Mouse (Mus musculus) hindbrain, embryonic 10.5 days (tissue): ENCODE data around the gene Vezt. TPM values are rescaled to one million over a fixed set of nuclear protein-coding genes. Genes with fewer than 3 reads are reported as not detected.

Experiments
- DNase-seq: peaks from one replicate; pipeline ENCODE4 v3.0.0-alpha.2; 2017; ENCODE audit warnings: low spot score
- H3K27ac ChIP-seq: fragments of 300-500 bp; sonication (generic); 2 replicates; pipeline ENCODE4 v1.5.1; 2016; ENCODE audit warnings: mild to moderate bottlenecking, moderate library complexity
- H3K27me3 ChIP-seq: fragments of 300-500 bp; sonication (generic); 2 replicates; pipeline ENCODE4 v1.6.1; 2016; ENCODE audit warnings: mild to moderate bottlenecking; ENCODE audit not compliant: poor library complexity, insufficient read depth, severe bottlenecking
- H3K36me3 ChIP-seq: fragments of 300-500 bp; sonication (generic); 2 replicates; pipeline ENCODE4 v1.6.1; 2016; ENCODE audit warnings: mild to moderate bottlenecking, moderate library complexity
- H3K4me1 ChIP-seq: fragments of 300-500 bp; sonication (generic); replicated peaks from 2 replicates; pipeline ENCODE4 v1.6.1; 2016; ENCODE audit warnings: mild to moderate bottlenecking
- H3K4me3 ChIP-seq: fragments of 300-500 bp; sonication (generic); 2 replicates; pipeline ENCODE4 v1.5.1; 2016; ENCODE audit warnings: mild to moderate bottlenecking, moderate library complexity
- H3K9me3 ChIP-seq: fragments of 300-500 bp; sonication (generic); 2 replicates; pipeline ENCODE4 v1.6.1; 2016; ENCODE audit warnings: mild to moderate bottlenecking, moderate library complexity
- WGBS: fragments of 180-500 bp; shearing (Covaris S2); methylation state at CpG from one replicate; pipeline ENCODE4 v1.1.7; 2016; 5-methylcytosine and 5-hydroxymethylcytosine counted together
- polyA plus RNA-seq: library from polyadenylated mRNA; unstranded; fragments of >200 nt; fragmentation: Nextera tagmentation; extraction: Ambion mirVana; gene quantifications from 2 replicates; pipeline ENCODE4 v1.2.1, GENCODE M21; 2016

The Vezt gene
- polyA plus RNA-seq, 1 experiment from 2014 or later: 35.6 TPM

GRCm38 (mm10) chr10:93933980-93934379, 101.6 kb downstream of the Vezt start:
- 87% methylated on average over 9 of the region's 9 CpGs for WGBS
- H3K4me1 ChIP-seq: no peaks in the 10 kb centered on the region
- H3K27ac ChIP-seq: no peak overlapping the region
- no peaks in the 10 kb centered on the region for H3K27me3 ChIP-seq
- no peaks in the 10 kb centered on the region for H3K9me3 ChIP-seq
- H3K36me3 ChIP-seq: no peaks in the 10 kb centered on the region
- DNase-seq: no peak
- H3K4me3 ChIP-seq: no peak overlapping the region

DNA sequence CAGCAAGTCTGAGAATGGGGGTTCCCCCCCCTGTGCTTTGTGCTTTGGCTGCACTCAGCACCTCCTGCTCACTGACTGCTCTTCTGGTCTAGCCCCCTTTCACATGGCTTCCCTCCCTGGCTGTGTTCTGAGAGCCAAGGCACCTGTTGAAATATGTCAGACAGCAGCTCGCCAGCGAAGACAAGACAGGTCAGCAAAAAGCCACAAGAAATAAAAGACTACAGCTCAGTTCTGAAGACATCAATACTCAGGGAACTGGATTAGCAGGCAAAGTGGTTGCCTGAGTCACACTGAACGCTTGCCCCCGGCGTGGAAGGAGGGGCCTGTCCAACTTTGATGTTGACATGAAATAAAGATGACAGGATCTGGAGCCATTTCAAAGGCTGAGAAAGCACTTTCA, 102.8 kb downstream of the Vezt start:
- WGBS: 80% methylated on average over 5 of the region's 5 CpGs
- no peaks in the 10 kb centered on the region for H3K4me1 ChIP-seq
- H3K36me3 ChIP-seq: no peaks in the 10 kb centered on the region
- no peak overlapping the region for H3K27ac ChIP-seq
- DNase-seq: no peak
- H3K9me3 ChIP-seq: no peaks in the 10 kb centered on the region
- no peaks in the 10 kb centered on the region for H3K27me3 ChIP-seq
- H3K4me3 ChIP-seq: no peak overlapping the region

- H3K27ac ChIP-seq: no peak overlapping the region
- 79% methylated on average over 5 of the region's 5 CpGs for WGBS
- H3K27me3 ChIP-seq: no peaks in the 10 kb centered on the region
Measured at GRCm38 (mm10) chr10:93932020-93932419, 103.6 kb downstream of the Vezt start.

DNA sequence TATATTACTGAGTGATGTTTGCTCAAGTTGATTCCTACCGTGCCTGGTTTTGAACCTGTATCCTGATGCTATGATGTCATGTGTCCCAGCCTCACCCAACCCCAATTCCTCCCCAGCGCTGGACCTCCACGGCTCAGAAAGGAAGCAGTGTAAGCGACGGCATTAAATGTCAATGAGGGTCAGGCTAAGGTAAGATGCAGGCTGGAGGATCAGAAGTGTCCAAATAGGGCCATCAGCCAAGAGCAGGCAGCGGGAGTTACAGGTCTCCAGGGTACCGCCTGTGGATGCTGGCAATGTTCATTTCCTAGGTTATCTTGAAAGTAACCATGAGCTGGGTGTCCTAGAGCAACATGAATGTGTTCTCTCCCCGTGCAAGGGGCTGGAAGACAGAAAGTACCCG, 104.2 kb downstream of the Vezt start:
- WGBS: 77% methylated on average over 9 of the region's 9 CpGs
- H3K27ac ChIP-seq: no peak overlapping the region
- no peak overlapping the region for H3K4me3 ChIP-seq
- H3K27me3 ChIP-seq: no peaks in the 10 kb centered on the region
- no peaks in the 10 kb centered on the region for H3K9me3 ChIP-seq
- DNase-seq: no peak
- no peaks in the 10 kb centered on the region for H3K36me3 ChIP-seq
- no peaks in the 10 kb centered on the region for H3K4me1 ChIP-seq

More at GRCm38 (mm10) chr10:93932020-93932419, 103.6 kb downstream of the Vezt start:
- no peak overlapping the region for H3K4me3 ChIP-seq
- H3K36me3 ChIP-seq: no peaks in the 10 kb centered on the region
- H3K9me3 ChIP-seq: no peaks in the 10 kb centered on the region
- DNase-seq: no peak
- no peaks in the 10 kb centered on the region for H3K4me1 ChIP-seq

GRCm38 (mm10) chr10:93930236-93930824, 105.3 kb downstream of the Vezt start:
- no peaks in the 10 kb centered on the region for H3K36me3 ChIP-seq
- H3K9me3 ChIP-seq: no peaks in the 10 kb centered on the region
- H3K27ac ChIP-seq: no peak overlapping the region
- DNase-seq: no peak
- 87% methylated on average over 4 of the region's 4 CpGs for WGBS
- H3K4me1 ChIP-seq: no peaks in the 10 kb centered on the region
- no peaks in the 10 kb centered on the region for H3K27me3 ChIP-seq
- H3K4me3 ChIP-seq: no peak overlapping the region

DNA sequence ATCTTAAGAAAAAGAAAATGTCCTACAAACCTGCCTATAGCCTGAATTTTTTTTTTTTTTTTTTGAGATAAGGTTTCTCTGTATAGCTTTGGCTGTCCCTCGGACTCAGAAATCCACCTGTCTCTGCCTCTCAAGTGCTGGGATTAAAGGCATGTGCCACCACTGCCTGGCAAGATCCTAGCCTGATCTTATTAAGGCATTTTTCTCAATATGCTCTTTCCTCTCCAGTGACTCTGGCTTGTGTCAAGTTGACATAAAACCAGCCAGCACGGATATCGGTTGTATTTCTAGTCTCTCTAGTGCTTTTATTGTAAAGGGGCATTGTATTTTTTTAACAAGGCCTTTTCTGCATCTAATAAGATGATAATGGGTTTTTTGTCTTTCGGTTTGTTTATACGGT, 111.0 kb downstream of the Vezt start:
- 91% methylated on average over 5 of the region's 5 CpGs for WGBS
- no peaks in the 10 kb centered on the region for H3K4me1 ChIP-seq
- no peaks in the 10 kb centered on the region for H3K9me3 ChIP-seq
- H3K36me3 ChIP-seq: no peaks in the 10 kb centered on the region
- H3K27me3 ChIP-seq: no peaks in the 10 kb centered on the region
- no peak for DNase-seq
- H3K27ac ChIP-seq: no peak overlapping the region
- no peak overlapping the region for H3K4me3 ChIP-seq

DNA sequence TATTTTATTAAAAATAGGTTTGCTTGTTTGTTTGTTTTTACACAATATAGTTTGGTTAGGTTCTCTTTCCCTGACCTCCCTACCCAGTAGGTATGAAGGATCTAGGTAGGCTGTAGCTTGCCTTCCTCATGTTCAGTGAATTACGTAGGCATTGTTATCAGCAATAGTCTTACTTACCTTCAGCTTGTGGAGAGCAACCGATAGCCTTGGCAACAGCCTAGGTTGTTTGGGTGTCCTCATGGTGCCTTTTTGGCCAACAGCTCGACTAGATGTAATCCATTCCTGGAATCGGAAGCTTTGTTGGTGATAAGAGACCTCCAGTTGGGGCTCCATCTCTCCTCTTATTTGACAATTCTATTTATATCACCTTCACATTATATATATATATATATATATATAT, 114.5 kb downstream of the Vezt start:
- Histone ChIP-seq H3K27ac (no peak overlapping the region), H3K36me3 (no peaks in the 10 kb centered on the region), H3K27me3 (no peaks in the 10 kb centered on the region), H3K9me3 (no peaks in the 10 kb centered on the region), H3K4me1 (peaks cover 3% of the 10 kb centered on the region), H3K4me3 (no peak overlapping the region)
- 93% methylated on average over 4 of the region's 4 CpGs for WGBS
- DNase-seq: no peak

DNA sequence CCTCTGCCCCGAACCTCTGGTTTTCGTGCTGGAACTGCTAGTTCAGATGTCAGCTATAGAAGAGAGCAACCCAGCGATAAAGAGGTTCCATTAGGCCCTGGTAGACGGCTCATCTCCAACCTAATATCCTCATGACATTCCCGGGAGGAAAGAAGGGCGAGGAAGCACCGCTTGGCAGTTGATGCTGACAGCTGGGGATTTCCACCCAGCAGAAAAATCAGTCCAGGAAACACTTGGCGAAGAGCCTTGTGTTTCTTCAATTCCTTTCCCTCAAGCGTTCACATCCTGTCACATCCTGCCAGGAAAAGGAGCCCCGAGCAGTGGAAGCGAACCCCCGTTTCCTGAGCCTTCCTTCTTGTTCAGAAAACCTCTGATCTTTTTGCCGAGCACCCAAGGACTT, 116.4 kb downstream of the Vezt start:
- Histone ChIP-seq H3K9me3 (no peaks in the 10 kb centered on the region), H3K27me3 (0 out of 2 replicates have a peak, but pooled peaks cover 5% of the 10 kb centered on the region), H3K4me3 (no peak overlapping the region), H3K4me1 (peaks cover 16% of the 10 kb centered on the region), H3K36me3 (no peaks in the 10 kb centered on the region), H3K27ac (no peak overlapping the region)
- 79% methylated on average over 13 of the region's 13 CpGs for WGBS
- DNase-seq: no peak

DNA sequence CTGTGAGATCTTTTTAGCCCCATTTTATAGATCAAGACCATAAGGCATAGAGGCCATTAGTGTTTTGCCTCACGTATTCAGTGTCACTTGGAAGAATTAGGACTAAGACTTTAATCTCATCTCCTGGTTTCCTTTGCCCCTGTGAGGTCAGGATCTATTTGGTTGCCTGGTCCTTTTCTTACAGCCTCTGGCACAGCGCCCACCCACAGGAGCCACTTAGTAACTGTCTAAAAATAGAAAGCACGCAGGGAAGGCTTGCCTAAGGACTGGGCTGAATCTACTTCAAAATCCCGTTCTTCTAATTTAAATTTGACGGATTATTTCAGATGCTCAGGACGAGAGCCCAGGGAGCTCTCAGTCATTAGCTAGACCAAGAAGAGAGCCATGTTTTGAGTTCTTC, 116.9 kb downstream of the Vezt start:
- Histone ChIP-seq H3K4me1 (peaks cover 16% of the 10 kb centered on the region), H3K9me3 (no peaks in the 10 kb centered on the region), H3K36me3 (no peaks in the 10 kb centered on the region), H3K4me3 (no peak overlapping the region), H3K27ac (no peak overlapping the region), H3K27me3 (0 out of 2 replicates have a peak, but pooled peaks cover 5% of the 10 kb centered on the region)
- no peak for DNase-seq
- 78% methylated on average over 6 of the region's 6 CpGs for WGBS

DNA sequence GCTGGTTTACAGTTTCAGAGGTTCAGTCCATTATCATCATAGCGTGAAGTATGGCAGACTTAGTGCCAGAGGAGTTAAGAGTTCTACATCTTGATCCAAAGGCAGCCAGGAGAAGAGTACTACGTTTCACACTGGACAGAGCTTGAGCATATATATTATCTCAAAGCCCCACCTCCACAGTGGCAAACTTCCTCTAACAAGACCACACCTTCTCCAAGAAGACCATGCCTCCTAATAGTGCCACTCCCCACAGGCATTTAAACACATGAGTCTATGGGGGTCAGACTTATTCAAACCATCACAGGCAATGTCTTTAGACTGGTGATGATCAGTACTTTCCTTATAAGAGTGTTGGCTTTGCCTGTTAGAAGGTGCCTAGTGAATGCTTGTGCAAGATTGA, 117.5 kb downstream of the Vezt start:
- Histone ChIP-seq H3K4me3 (no peak overlapping the region), H3K36me3 (no peaks in the 10 kb centered on the region), H3K27ac (no peak overlapping the region), H3K27me3 (0 out of 2 replicates have a peak, but pooled peaks cover 5% of the 10 kb centered on the region), H3K9me3 (no peaks in the 10 kb centered on the region), H3K4me1 (peaks cover 16% of the 10 kb centered on the region)
- WGBS: 90% methylated on average over 2 of the region's 2 CpGs
- DNase-seq: no peak

GRCm38 (mm10) chr10:93916778-93917177, 118.8 kb downstream of the Vezt start:
- Histone ChIP-seq H3K9me3 (no peaks in the 10 kb centered on the region), H3K27ac (no peak overlapping the region), H3K4me1 (peaks cover 16% of the 10 kb centered on the region), H3K36me3 (no peaks in the 10 kb centered on the region), H3K4me3 (no peak overlapping the region), H3K27me3 (0 out of 2 replicates have a peak, but pooled peaks cover 5% of the 10 kb centered on the region)
- DNase-seq: no peak
- 82% methylated on average over 2 of the region's 2 CpGs for WGBS

GRCm38 (mm10) chr10:93915531-93916275, 119.9 kb downstream of the Vezt start:
- H3K4me1 ChIP-seq: peaks cover 16% of the 10 kb centered on the region
- no peak overlapping the region for H3K27ac ChIP-seq
- 45% methylated on average over 11 of the region's 11 CpGs for WGBS
- H3K27me3 ChIP-seq: 0 out of 2 replicates have a peak, but pooled peaks cover 5% of the 10 kb centered on the region
- 0 out of 2 replicates have a peak overlapping the region, but pooled peaks have one; percentile 13 for H3K4me3 ChIP-seq
- DNase-seq: no peak
- no peaks in the 10 kb centered on the region for H3K36me3 ChIP-seq
- H3K9me3 ChIP-seq: no peaks in the 10 kb centered on the region

GRCm38 (mm10) chr10:93913525-93913924, 122.1 kb downstream of the Vezt start:
- H3K36me3 ChIP-seq: no peaks in the 10 kb centered on the region
- no peak for DNase-seq
- H3K27me3 ChIP-seq: 0 out of 2 replicates have a peak, but pooled peaks cover 5% of the 10 kb centered on the region
- no peaks in the 10 kb centered on the region for H3K9me3 ChIP-seq
- no peak overlapping the region for H3K27ac ChIP-seq
- peaks cover 16% of the 10 kb centered on the region for H3K4me1 ChIP-seq
- H3K4me3 ChIP-seq: no peak overlapping the region
- WGBS: 90% methylated on average over 5 of the region's 5 CpGs
